Mouse (Mus musculus) liver, embryonic 13.5 days (tissue): Measurements from ENCODE around the gene Fam83c. TPM values are rescaled to one million over a fixed set of nuclear protein-coding genes. Genes with fewer than 3 reads are reported as not detected.

Experiments
- ATAC-seq: fragments of 200-750 bp; cut with Nextera tagmentation; 2 replicates; pipeline ENCODE4 v1.8.0; 2017; ENCODE audit warnings: low read depth, mild to moderate bottlenecking, moderate number of reproducible peaks, moderate library complexity
- DNase-seq: peaks from one replicate; pipeline ENCODE4 v3.0.0; 2022
- H3K27ac ChIP-seq: fragments of 300-500 bp; sonication (generic); 2 replicates; pipeline ENCODE4 v1.5.1; 2015; ENCODE audit warnings: moderate library complexity, mild to moderate bottlenecking, inconsistent platforms
- H3K27me3 ChIP-seq: fragments of 300-500 bp; sonication (generic); 2 replicates; pipeline ENCODE4 v1.6.1; 2015; ENCODE audit warnings: mild to moderate bottlenecking, inconsistent platforms
- H3K36me3 ChIP-seq: fragments of 300-500 bp; sonication (generic); 2 replicates; pipeline ENCODE4 v1.6.1; 2015; ENCODE audit warnings: mild to moderate bottlenecking, inconsistent platforms
- H3K4me1 ChIP-seq: fragments of 300-500 bp; sonication (generic); replicated peaks from 2 replicates; pipeline ENCODE4 v1.6.1; 2015; ENCODE audit warnings: inconsistent platforms
- H3K4me2 ChIP-seq: fragments of 300-500 bp; sonication (generic); 2 replicates; pipeline ENCODE4 v1.6.1; 2015; ENCODE audit warnings: inconsistent platforms, mild to moderate bottlenecking, moderate library complexity
- H3K4me3 ChIP-seq: fragments of 300-500 bp; sonication (generic); replicated peaks from 2 replicates; pipeline ENCODE4 v1.5.1; 2015; ENCODE audit warnings: mild to moderate bottlenecking, inconsistent platforms
- H3K9ac ChIP-seq: fragments of 300-500 bp; sonication (generic); 2 replicates; pipeline ENCODE4 v1.6.1; 2015; ENCODE audit warnings: mild to moderate bottlenecking, inconsistent platforms
- H3K9me3 ChIP-seq: fragments of 300-500 bp; sonication (generic); replicated peaks from 2 replicates; pipeline ENCODE4 v1.6.1; 2016; ENCODE audit warnings: inconsistent platforms
- WGBS: fragments of 180-500 bp; shearing (Covaris S2); methylation state at CpG from one replicate; pipeline ENCODE4 v1.1.7; 2015; ENCODE audit not compliant: insufficient replicate concordance; 5-methylcytosine and 5-hydroxymethylcytosine counted together
- polyA plus RNA-seq: library from polyadenylated mRNA; unstranded; fragments of >200 nt; fragmentation: Nextera tagmentation; extraction: Ambion mirVana; gene quantifications from 2 replicates; pipeline ENCODE4 v1.2.1, GENCODE M21; 2015

Gene Fam83c
- 0.10 and 0.12 TPM in 2 replicates for polyA plus RNA-seq

DNA sequence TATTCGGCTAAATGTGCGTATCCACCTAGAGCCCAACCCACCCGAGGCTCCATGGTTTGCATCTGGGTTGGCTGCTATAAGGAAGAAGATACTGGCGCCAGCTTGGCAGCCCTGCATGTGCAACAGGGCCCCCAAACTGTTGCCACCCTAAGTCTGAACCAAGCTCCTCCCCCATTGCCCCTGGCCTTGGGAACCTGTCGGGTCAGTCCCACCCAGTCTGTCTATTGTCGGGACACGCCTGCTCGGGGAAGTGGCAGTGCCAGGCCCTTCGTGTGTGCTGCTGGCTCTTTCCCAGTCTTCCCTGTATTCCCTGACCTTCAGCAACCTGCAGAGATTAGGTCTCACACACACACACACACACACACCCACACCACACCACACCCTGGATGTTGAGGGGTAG, at the start of gene Fam83c:
TSS of gene Fam83c (minus strand) at position 123 of the 400 bp plus-strand sequence.
- no peak within 1 kb of the TSS for H3K27ac ChIP-seq
- H3K27me3 ChIP-seq, result 0 out of 2 replicates have a peak, but pooled peaks cover 10% of the 10 kb centered on the region
- H3K4me2 ChIP-seq, result no peak within 1 kb of the TSS
- ATAC-seq (no peak), DNase-seq (no peak)
- 0 out of 2 replicates have a peak, but pooled peaks cover 3% of the 10 kb centered on the region for H3K4me1 ChIP-seq
- WGBS, result 64% methylated on average over 9 of the region's 9 CpGs
- no peak within 1 kb of the TSS for H3K9ac ChIP-seq
- no peaks in the 10 kb centered on the region for H3K9me3 ChIP-seq
- no peaks in the 10 kb centered on the region for H3K36me3 ChIP-seq
- H3K4me3 ChIP-seq, result no peak within 1 kb of the TSS

GRCm38 (mm10) chr2:155882087-155882486, 47.4 kb upstream of the Fam83c start:
- 51% methylated on average over 3 of the region's 3 CpGs for WGBS
- Histone ChIP-seq H3K36me3 (peaks cover 53% of the 10 kb centered on the region), H3K9ac (no peak overlapping the region)

GRCm38 (mm10) chr2:155878964-155879876, 44.6 kb upstream of the Fam83c start:
- DNase-seq (no peak), ATAC-seq (no peak)
- peaks cover 54% of the 10 kb centered on the region for H3K36me3 ChIP-seq
- peaks cover 12% of the 10 kb centered on the region for H3K4me1 ChIP-seq
- H3K4me2 ChIP-seq, result no peak overlapping the region
- no peaks in the 10 kb centered on the region for H3K9me3 ChIP-seq
- no peak overlapping the region for H3K27ac ChIP-seq
- H3K4me3 ChIP-seq, result no peak overlapping the region
- H3K27me3 ChIP-seq, result no peaks in the 10 kb centered on the region
- 81% methylated on average over 21 of the region's 21 CpGs for WGBS
- H3K9ac ChIP-seq, result no peak overlapping the region

More at GRCm38 (mm10) chr2:155882087-155882486, 47.4 kb upstream of the Fam83c start:
- no peak overlapping the region for H3K27ac ChIP-seq
- no peaks in the 10 kb centered on the region for H3K9me3 ChIP-seq
- DNase-seq (no peak), ATAC-seq (no peak)
- no peak overlapping the region for H3K4me2 ChIP-seq
- no peak overlapping the region for H3K4me3 ChIP-seq
- no peaks in the 10 kb centered on the region for H3K27me3 ChIP-seq
- peaks cover 12% of the 10 kb centered on the region for H3K4me1 ChIP-seq

DNA sequence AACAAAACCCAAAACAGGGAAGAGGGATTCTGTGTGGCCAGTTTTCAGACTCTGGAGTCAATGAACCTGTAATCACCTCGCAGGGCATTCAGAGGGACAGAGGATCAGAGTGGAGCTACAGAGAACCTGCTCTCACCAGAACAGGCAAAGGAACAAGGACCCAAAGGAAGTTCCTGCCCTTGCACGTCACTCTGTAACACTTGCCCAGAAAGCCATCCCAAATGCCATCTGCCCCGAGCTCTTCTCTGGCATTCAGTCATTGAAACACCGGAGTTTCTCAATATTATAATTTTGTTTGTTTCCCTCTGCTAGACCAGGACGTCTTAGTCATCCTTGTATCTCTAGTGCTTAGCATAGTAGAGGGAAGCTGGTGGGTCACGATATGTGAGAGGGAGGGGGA, 39.0 kb upstream of the Fam83c start:
- Histone ChIP-seq H3K4me2 (no peak overlapping the region), H3K4me3 (no peak overlapping the region), H3K27ac (no peak overlapping the region), H3K9me3 (no peaks in the 10 kb centered on the region), H3K4me1 (no peaks in the 10 kb centered on the region), H3K36me3 (peaks cover 39% of the 10 kb centered on the region), H3K9ac (no peak overlapping the region), H3K27me3 (no peaks in the 10 kb centered on the region)
- no peak for ATAC-seq
- DNase-seq, result no peak
- WGBS, result 73% methylated on average over 6 of the region's 6 CpGs

DNA sequence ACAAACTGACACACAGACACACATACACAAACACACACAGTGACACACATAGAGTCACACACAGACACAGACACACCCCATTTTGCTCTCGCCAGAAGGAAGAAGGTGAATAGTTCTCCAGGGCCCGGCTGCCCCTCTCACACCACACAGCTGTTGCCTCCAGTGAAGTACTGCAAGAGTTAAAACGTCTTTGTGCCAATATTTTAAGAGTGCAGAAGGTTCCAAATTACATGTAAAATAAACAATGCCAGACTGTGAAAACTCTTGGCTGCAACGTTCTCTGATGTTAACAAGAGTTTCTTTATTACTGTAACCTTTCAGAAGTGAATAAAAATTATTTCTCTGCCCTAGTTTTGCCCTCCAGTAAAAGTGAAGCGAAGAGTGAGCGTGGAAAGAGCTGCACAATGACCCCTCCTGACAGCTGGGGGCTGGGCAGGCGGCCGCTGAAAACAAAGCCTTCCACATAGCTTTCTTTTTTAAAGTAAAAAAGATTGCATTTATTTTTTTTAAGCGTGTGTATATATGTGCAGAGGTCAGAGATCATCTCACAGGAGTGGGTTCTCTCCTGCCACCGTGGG, 38.4 kb upstream of the Fam83c start:
- H3K27ac ChIP-seq, result no peak overlapping the region
- no peak overlapping the region for H3K4me3 ChIP-seq
- H3K27me3 ChIP-seq, result no peaks in the 10 kb centered on the region
- ATAC-seq (no peak), DNase-seq (no peak)
- H3K9me3 ChIP-seq, result no peaks in the 10 kb centered on the region
- 74% methylated on average over 10 of the region's 10 CpGs for WGBS
- no peaks in the 10 kb centered on the region for H3K4me1 ChIP-seq
- peaks cover 43% of the 10 kb centered on the region for H3K36me3 ChIP-seq
- H3K9ac ChIP-seq, result no peak overlapping the region
- no peak overlapping the region for H3K4me2 ChIP-seq

DNA sequence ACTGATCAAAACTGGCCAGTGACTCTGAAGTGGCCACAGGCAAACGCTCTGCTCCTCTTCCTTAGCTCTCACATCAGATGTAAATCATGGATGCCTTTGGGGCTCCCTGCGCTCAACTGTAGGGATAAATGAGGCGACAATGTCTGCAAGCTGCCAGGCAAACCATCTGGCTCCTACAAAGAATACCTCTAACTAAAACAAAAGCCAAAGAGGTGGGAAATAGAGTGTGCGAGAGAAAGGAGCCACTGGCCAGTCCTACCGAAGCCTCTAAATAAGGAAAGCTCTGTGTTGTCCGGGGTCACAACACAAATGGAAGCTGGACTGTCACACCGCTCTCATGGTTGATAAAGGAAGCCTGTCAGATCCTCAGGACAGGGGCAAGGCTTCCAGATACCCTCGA, 37.8 kb upstream of the Fam83c start:
- ATAC-seq, result no peak
- Histone ChIP-seq H3K36me3 (peaks cover 47% of the 10 kb centered on the region), H3K27ac (no peak overlapping the region), H3K9me3 (no peaks in the 10 kb centered on the region), H3K4me1 (no peaks in the 10 kb centered on the region), H3K4me3 (no peak overlapping the region), H3K27me3 (no peaks in the 10 kb centered on the region), H3K4me2 (no peak overlapping the region), H3K9ac (no peak overlapping the region)
- DNase-seq, result no peak
- WGBS, result 78% methylated on average over 8 of the region's 8 CpGs

GRCm38 (mm10) chr2:155869772-155870171, 35.1 kb upstream of the Fam83c start:
- Histone ChIP-seq H3K4me1 (no peaks in the 10 kb centered on the region; the same call in 1 of the 2 replicates), H3K4me3 (no peak overlapping the region), H3K27me3 (no peaks in the 10 kb centered on the region), H3K9me3 (no peaks in the 10 kb centered on the region), H3K4me2 (no peak overlapping the region), H3K9ac (no peak overlapping the region), H3K36me3 (peaks cover 30% of the 10 kb centered on the region), H3K27ac (no peak overlapping the region)
- ATAC-seq (no peak), DNase-seq (no peak)
- WGBS, result 63% methylated on average over 5 of the region's 5 CpGs

GRCm38 (mm10) chr2:155868320-155868719, 33.7 kb upstream of the Fam83c start:
- Histone ChIP-seq H3K4me3 (no peak overlapping the region), H3K27me3 (no peaks in the 10 kb centered on the region), H3K4me1 (no peaks in the 10 kb centered on the region; the same call in 1 of the 2 replicates), H3K27ac (no peak overlapping the region), H3K9ac (no peak overlapping the region), H3K4me2 (no peak overlapping the region), H3K36me3 (peaks cover 23% of the 10 kb centered on the region), H3K9me3 (no peaks in the 10 kb centered on the region)
- ATAC-seq (no peak), DNase-seq (no peak)
- WGBS, result 82% methylated on average over 8 of the region's 8 CpGs

DNA sequence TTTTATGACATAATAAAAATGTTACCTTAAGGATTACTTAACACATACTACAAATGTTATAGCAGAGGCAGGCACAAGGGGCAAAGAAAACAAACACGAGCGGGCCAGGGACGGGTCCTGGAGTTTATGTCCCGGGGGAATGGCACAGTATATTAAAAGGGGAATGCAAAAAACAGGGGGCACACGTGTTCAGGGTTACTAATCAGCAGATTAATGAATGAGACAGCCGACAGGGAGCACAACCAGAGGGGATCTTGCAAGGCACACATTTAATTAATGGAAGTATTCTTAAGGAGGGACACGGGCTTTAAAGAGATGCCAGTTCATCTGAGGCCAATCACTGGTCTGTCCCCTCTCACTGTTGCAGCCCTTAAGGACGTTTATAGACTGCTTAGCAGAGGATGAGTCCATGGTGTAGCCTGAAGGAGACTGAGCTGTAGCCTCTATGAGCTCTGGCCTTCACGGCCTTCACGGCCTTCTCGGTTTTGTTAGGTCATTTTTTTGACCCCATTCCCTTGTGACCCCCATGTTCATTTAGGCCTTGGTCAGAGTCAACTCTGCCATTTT, 28.7 kb upstream of the Fam83c start:
- peaks cover 20% of the 10 kb centered on the region for H3K36me3 ChIP-seq
- WGBS, result 77% methylated on average over 11 of the region's 11 CpGs
- no peak for ATAC-seq
- no peak overlapping the region for H3K9ac ChIP-seq
- H3K4me2 ChIP-seq, result no peak overlapping the region
- H3K4me1 ChIP-seq, result no peaks in the 10 kb centered on the region; the same call in 1 of the 2 replicates
- H3K9me3 ChIP-seq, result no peaks in the 10 kb centered on the region
- no peak overlapping the region for H3K4me3 ChIP-seq
- H3K27me3 ChIP-seq, result no peaks in the 10 kb centered on the region
- H3K27ac ChIP-seq, result no peak overlapping the region
- no peak for DNase-seq

DNA sequence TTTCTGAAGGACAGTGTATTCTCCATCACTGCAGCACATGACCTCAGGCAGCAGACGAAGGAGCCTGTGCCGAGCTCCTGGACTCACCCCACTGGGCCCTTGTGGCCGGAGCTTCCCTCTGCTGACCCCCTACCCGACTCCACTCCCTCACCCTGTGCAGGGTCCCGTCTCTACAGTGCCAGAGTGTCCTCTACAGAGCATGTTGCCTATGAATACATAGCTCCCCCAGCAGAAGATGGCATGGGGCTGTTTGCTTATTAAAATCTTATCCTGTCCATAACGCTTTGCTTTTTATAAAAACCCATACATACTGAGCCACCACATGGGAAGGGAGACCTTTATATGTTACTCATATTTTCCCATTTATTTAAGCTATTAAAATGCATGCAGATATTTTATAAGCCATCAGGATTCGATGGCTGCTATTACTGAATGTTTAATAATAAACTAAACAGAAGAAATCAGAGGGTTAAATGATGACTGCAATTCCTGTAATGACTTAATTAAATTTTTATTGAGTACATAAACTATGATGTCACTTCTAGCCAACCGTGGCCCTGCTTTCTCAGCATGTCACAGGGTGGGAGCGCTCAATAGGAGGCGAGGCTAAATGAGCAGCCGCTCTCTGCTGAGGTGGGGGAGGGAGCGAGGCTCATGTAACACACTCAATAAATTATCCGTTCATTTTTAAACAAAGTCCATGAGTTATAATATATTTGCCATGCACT, 28.1 kb upstream of the Fam83c start:
- peaks cover 21% of the 10 kb centered on the region for H3K36me3 ChIP-seq
- H3K27me3 ChIP-seq, result no peaks in the 10 kb centered on the region
- ATAC-seq, result no peak
- H3K4me2 ChIP-seq, result no peak overlapping the region
- H3K4me3 ChIP-seq, result no peak overlapping the region
- no peaks in the 10 kb centered on the region; the same call in 1 of the 2 replicates for H3K4me1 ChIP-seq
- no peaks in the 10 kb centered on the region for H3K9me3 ChIP-seq
- H3K27ac ChIP-seq, result no peak overlapping the region
- no peak overlapping the region for H3K9ac ChIP-seq
- no peak for DNase-seq
- 84% methylated on average over 13 of the region's 13 CpGs for WGBS

DNA sequence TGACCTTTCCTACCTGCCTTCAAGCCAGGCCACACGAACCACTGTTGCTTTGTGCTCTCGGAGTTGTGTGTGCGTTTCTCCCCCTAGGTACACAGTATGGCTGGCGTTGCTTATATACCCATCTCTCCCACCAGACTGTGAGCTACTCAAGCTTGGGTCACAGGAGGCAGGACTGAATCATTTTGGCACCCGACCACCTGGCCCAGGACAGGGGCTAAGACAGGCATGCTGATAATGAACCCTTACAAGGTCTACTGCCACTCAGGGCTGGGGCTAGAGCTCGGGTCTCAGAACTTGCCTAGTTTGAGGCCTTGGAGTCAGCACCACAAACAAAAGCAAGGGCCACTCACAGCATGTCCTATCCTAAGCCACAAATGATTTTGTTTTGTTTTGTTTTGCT, 26.9 kb upstream of the Fam83c start:
- no peak for ATAC-seq
- H3K27me3 ChIP-seq, result no peaks in the 10 kb centered on the region
- no peak overlapping the region for H3K4me3 ChIP-seq
- H3K9me3 ChIP-seq, result no peaks in the 10 kb centered on the region
- H3K9ac ChIP-seq, result no peak overlapping the region
- DNase-seq, result no peak
- H3K36me3 ChIP-seq, result peaks cover 26% of the 10 kb centered on the region
- WGBS, result 80% methylated on average over 6 of the region's 6 CpGs
- no peak overlapping the region for H3K27ac ChIP-seq
- no peak overlapping the region for H3K4me2 ChIP-seq
- H3K4me1 ChIP-seq, result no peaks in the 10 kb centered on the region; the same call in 1 of the 2 replicates
